Mouse (Mus musculus) cerebellum, postnatal 25 days (tissue): Measurements from ENCODE around the gene Agps.
"Not testable (repeated sequence)": the region's sequence is repeated elsewhere in the genome, so short reads cannot be mapped to it uniquely, and the experiment has no call there.

ENCODE experiments used
- DNase-seq, 2 experiments: peaks; one replicate each; pipeline ENCODE4 v3.0.0; 2021; ENCODE audit warnings: mixed read lengths in 2 of 2

The Agps gene

GRCm38 (mm10) chr2:75933541-75933940, 101.6 kb downstream of the Agps start:
- no peak for DNase-seq

- DNase-seq = not testable (repeated sequence)
Measured at GRCm38 (mm10) chr2:75936685-75937084, 104.7 kb downstream of the Agps start.

GRCm38 (mm10) chr2:75937520-75938116, 105.6 kb downstream of the Agps start:
- peak in 1 of 2 experiments; percentile 48 for DNase-seq

GRCm38 (mm10) chr2:75938117-75939063, 106.4 kb downstream of the Agps start, which contains the start of gene Ttc30b:
Gene Ttc30b, minus strand, starts transcription at chr2:75938585.
- peak; percentile 84 for DNase-seq

- no peak for DNase-seq
Measured at GRCm38 (mm10) chr2:75950685-75951084, 118.7 kb downstream of the Agps start.

GRCm38 (mm10) chr2:75953320-75953719, 121.3 kb downstream of the Agps start:
- DNase-seq = no peak

- no peak for DNase-seq
Measured at GRCm38 (mm10) chr2:75955709-75956108, 123.7 kb downstream of the Agps start.

GRCm38 (mm10) chr2:75959183-75959849, 127.3 kb downstream of the Agps start:
- peak in 1 of 2 experiments; percentile 24 for DNase-seq

GRCm38 (mm10) chr2:75959850-75960365, 127.9 kb downstream of the Agps start:
- peak; percentile 40 to 63 for DNase-seq

- no peak for DNase-seq
Measured at GRCm38 (mm10) chr2:75960366-75961330, 128.7 kb downstream of the Agps start.

GRCm38 (mm10) chr2:75963211-75963840, 131.3 kb downstream of the Agps start:
- DNase-seq = no peak

- DNase-seq = no peak
Measured at GRCm38 (mm10) chr2:75964051-75964450, 132.1 kb downstream of the Agps start.

- DNase-seq = peak; percentile 70 to 79
Measured at GRCm38 (mm10) chr2:75964512-75964911, 132.5 kb downstream of the Agps start.

- DNase-seq = peak; percentile 55 to 74
Measured at GRCm38 (mm10) chr2:75964972-75965371, 133.0 kb downstream of the Agps start.

GRCm38 (mm10) chr2:75974131-75974530, 142.2 kb downstream of the Agps start:
- DNase-seq = no peak

- DNase-seq = not testable (repeated sequence)
Measured at GRCm38 (mm10) chr2:75976070-75976469, 144.1 kb downstream of the Agps start.

GRCm38 (mm10) chr2:75977752-75978368, 145.9 kb downstream of the Agps start, which contains the start of gene Ttc30a2:
Gene Ttc30a2, minus strand, starts transcription at chr2:75978170.
- not testable (repeated sequence) for DNase-seq
